Mouse (Mus musculus): ENCODE results near the gene Mcam. TPM values are rescaled to one million over a fixed set of nuclear protein-coding genes. Genes with fewer than 3 reads are reported as not detected.

Gene Mcam
- polyA plus RNA-seq, 2 experiments = 3.1 to 6.2 TPM

GRCm38 (mm10) chr9:44191166-44191565 is 56.9 kb downstream of the Mcam start:
- Histone ChIP-seq H3K4me2 (ENCODE audit: low read depth) (no peak overlapping the region), H3K36me3 (replicated peaks; ENCODE audit: control insufficient read depth, insufficient read depth, low read depth) (no peaks in the 10 kb centered on the region), H3K27me3 (ENCODE audit: control insufficient read depth, insufficient read depth, low read length) (no peaks in the 10 kb centered on the region), H3K4me1 (replicated peaks; ENCODE audit: control insufficient read depth in 2 of 2, insufficient read depth in 2 of 2, low read length in 1 of 2) (peaks cover 5 to 7% of the 10 kb centered on the region in 2 experiments; a peak in 3 of 4 replicates), H3K4me3 (ENCODE audit: insufficient read depth in 1 of 2, low read depth in 2 of 2, low read length in 2 of 2) (no peak overlapping the region), H3K9ac (replicated peaks) (no peak overlapping the region), H3K27ac (no peak overlapping the region), H3K9me3 (ENCODE audit: control insufficient read depth, low read length) (no peaks in the 10 kb centered on the region)
- WGBS (ENCODE audit: insufficient replicate concordance) = 68% methylated on average over 3 of the region's 3 CpGs
- TF ChIP-seq CTCF (IDR thresholded peaks at IDR 0.05; ENCODE audit: low read depth) (no peak), EP300 (IDR thresholded peaks at IDR 0.05; ENCODE audit: low read depth) (no peak)
- ATAC-seq (ENCODE audit: insufficient read depth) (no peak), DNase-seq (ENCODE audit: low read depth in 3 of 3, low spot score in 3 of 3) (no peak)

GRCm38 (mm10) chr9:44192312-44192711 is 58.0 kb downstream of the Mcam start:
- Histone ChIP-seq H3K9ac (replicated peaks) (no peak overlapping the region), H3K4me3 (ENCODE audit: insufficient read depth in 1 of 2, low read depth in 2 of 2, low read length in 2 of 2) (no peak overlapping the region), H3K36me3 (replicated peaks; ENCODE audit: control insufficient read depth, insufficient read depth, low read depth) (no peaks in the 10 kb centered on the region), H3K27me3 (ENCODE audit: control insufficient read depth, insufficient read depth, low read length) (no peaks in the 10 kb centered on the region), H3K4me2 (ENCODE audit: low read depth) (no peak overlapping the region), H3K9me3 (ENCODE audit: control insufficient read depth, low read length) (no peaks in the 10 kb centered on the region), H3K4me1 (replicated peaks; ENCODE audit: control insufficient read depth in 2 of 2, insufficient read depth in 2 of 2, low read length in 1 of 2) (peaks cover 5 to 7% of the 10 kb centered on the region in 2 experiments; a peak in 3 of 4 replicates), H3K27ac (no peak overlapping the region)
- TF ChIP-seq CTCF (IDR thresholded peaks at IDR 0.05; ENCODE audit: low read depth) = no peak
- TF ChIP-seq EP300 (IDR thresholded peaks at IDR 0.05; ENCODE audit: low read depth) = no peak
- DNase-seq (ENCODE audit: low read depth in 3 of 3, low spot score in 3 of 3) (no peak), ATAC-seq (ENCODE audit: insufficient read depth) (no peak)
- WGBS (ENCODE audit: insufficient replicate concordance) = 59% methylated on average over 3 of the region's 3 CpGs

Other genes starting within 250 kb of the Mcam start
- 0.64 and 0.90 TPM in 2 replicates for gene Thy1, start 91.1 kb upstream of the Mcam start, polyA plus RNA-seq (2012; rRNA removed)
- gene Thy1, start 91.1 kb upstream of the Mcam start, polyA plus RNA-seq (2014; fragmentation: Nextera tagmentation; extraction: Ambion mirVana) = 0.14 and 0.33 TPM in 2 replicates
- 0.27 TPM in 2 replicates for gene Usp2, start 67.4 kb upstream of the Mcam start, polyA plus RNA-seq (2012; rRNA removed)
- gene Usp2, start 67.4 kb upstream of the Mcam start, polyA plus RNA-seq (2014; fragmentation: Nextera tagmentation; extraction: Ambion mirVana) = 1.6 and 2.0 TPM in 2 replicates
- gene Mfrp, start 32.7 kb upstream of the Mcam start, polyA plus RNA-seq (2012; rRNA removed) = not detected in 2 replicates
- gene Mfrp, start 32.7 kb upstream of the Mcam start, polyA plus RNA-seq (2014; fragmentation: Nextera tagmentation; extraction: Ambion mirVana) = not detected in 2 replicates
- 0.24 and 0.27 TPM in 2 replicates for gene C1qtnf5, start 27.2 kb upstream of the Mcam start, polyA plus RNA-seq (2012; rRNA removed)
- 0.27 and 0.30 TPM in 2 replicates for gene C1qtnf5, start 27.2 kb upstream of the Mcam start, polyA plus RNA-seq (2014; fragmentation: Nextera tagmentation; extraction: Ambion mirVana)
- gene Gm49380, start 21.0 kb upstream of the Mcam start, polyA plus RNA-seq (2012; rRNA removed) = 0.05 and 0.09 TPM in 2 replicates
- gene Gm49380, start 21.0 kb upstream of the Mcam start, polyA plus RNA-seq (2014; fragmentation: Nextera tagmentation; extraction: Ambion mirVana) = not detected in 2 replicates
- gene Rnf26, start 21.0 kb upstream of the Mcam start, polyA plus RNA-seq (2012; rRNA removed) = 21.9 and 26.2 TPM in 2 replicates
- gene Rnf26, start 21.0 kb upstream of the Mcam start, polyA plus RNA-seq (2014; fragmentation: Nextera tagmentation; extraction: Ambion mirVana) = 29.4 and 34.3 TPM in 2 replicates
- 3.4 and 3.9 TPM in 2 replicates for gene Cbl, start 99.6 kb downstream of the Mcam start, polyA plus RNA-seq (2012; rRNA removed)
- 3.7 and 5.1 TPM in 2 replicates for gene Cbl, start 99.6 kb downstream of the Mcam start, polyA plus RNA-seq (2014; fragmentation: Nextera tagmentation; extraction: Ambion mirVana)
- gene Ccdc153, start 106.2 kb downstream of the Mcam start, polyA plus RNA-seq (2012; rRNA removed) = not detected in 2 replicates
- not detected in 2 replicates for gene Ccdc153, start 106.2 kb downstream of the Mcam start, polyA plus RNA-seq (2014; fragmentation: Nextera tagmentation; extraction: Ambion mirVana)
- 0.02 and 0.05 TPM in 2 replicates for gene Pdzd3, start 117.0 kb downstream of the Mcam start, polyA plus RNA-seq (2012; rRNA removed)
- 0.08 TPM in 1 of 2 replicates, not detected in the other for gene Pdzd3, start 117.0 kb downstream of the Mcam start, polyA plus RNA-seq (2014; fragmentation: Nextera tagmentation; extraction: Ambion mirVana)
- 1.5 TPM in 2 replicates for gene Nlrx1, start 134.1 kb downstream of the Mcam start, polyA plus RNA-seq (2012; rRNA removed)
- gene Nlrx1, start 134.1 kb downstream of the Mcam start, polyA plus RNA-seq (2014; fragmentation: Nextera tagmentation; extraction: Ambion mirVana) = 2.7 and 3.4 TPM in 2 replicates
- gene Abcg4, start 154.1 kb downstream of the Mcam start, polyA plus RNA-seq (2012; rRNA removed) = 35.6 and 41.6 TPM in 2 replicates
- 10.6 and 11.1 TPM in 2 replicates for gene Abcg4, start 154.1 kb downstream of the Mcam start, polyA plus RNA-seq (2014; fragmentation: Nextera tagmentation; extraction: Ambion mirVana)
- gene Hinfp, start 171.2 kb downstream of the Mcam start, polyA plus RNA-seq (2012; rRNA removed) = 11.8 and 13.8 TPM in 2 replicates
- 8.0 and 8.3 TPM in 2 replicates for gene Hinfp, start 171.2 kb downstream of the Mcam start, polyA plus RNA-seq (2014; fragmentation: Nextera tagmentation; extraction: Ambion mirVana)
- 13.0 and 17.3 TPM in 2 replicates for gene C2cd2l, start 185.8 kb downstream of the Mcam start, polyA plus RNA-seq (2012; rRNA removed)
- 7.4 and 8.9 TPM in 2 replicates for gene C2cd2l, start 185.8 kb downstream of the Mcam start, polyA plus RNA-seq (2014; fragmentation: Nextera tagmentation; extraction: Ambion mirVana)
- gene Dpagt1, start 191.6 kb downstream of the Mcam start, polyA plus RNA-seq (2012; rRNA removed) = 16.4 and 19.5 TPM in 2 replicates
- 18.8 and 20.2 TPM in 2 replicates for gene Dpagt1, start 191.6 kb downstream of the Mcam start, polyA plus RNA-seq (2014; fragmentation: Nextera tagmentation; extraction: Ambion mirVana)
- gene H2afx, start 200.2 kb downstream of the Mcam start, polyA plus RNA-seq (2012; rRNA removed) = 177 and 217 TPM in 2 replicates
- gene H2afx, start 200.2 kb downstream of the Mcam start, polyA plus RNA-seq (2014; fragmentation: Nextera tagmentation; extraction: Ambion mirVana) = 168 and 190 TPM in 2 replicates
- 837 and 876 TPM in 2 replicates for gene Hmbs, start 209.8 kb downstream of the Mcam start, polyA plus RNA-seq (2012; rRNA removed)
- gene Hmbs, start 209.8 kb downstream of the Mcam start, polyA plus RNA-seq (2014; fragmentation: Nextera tagmentation; extraction: Ambion mirVana) = 1,376 and 1,452 TPM in 2 replicates
- 9.4 and 9.7 TPM in 2 replicates for gene Vps11, start 227.2 kb downstream of the Mcam start, polyA plus RNA-seq (2012; rRNA removed)
- gene Vps11, start 227.2 kb downstream of the Mcam start, polyA plus RNA-seq (2014; fragmentation: Nextera tagmentation; extraction: Ambion mirVana) = 11.5 and 12.0 TPM in 2 replicates
- 12.5 and 16.5 TPM in 2 replicates for gene Hyou1, start 245.0 kb downstream of the Mcam start, polyA plus RNA-seq (2012; rRNA removed)
- gene Hyou1, start 245.0 kb downstream of the Mcam start, polyA plus RNA-seq (2014; fragmentation: Nextera tagmentation; extraction: Ambion mirVana) = 12.5 and 12.8 TPM in 2 replicates

All from liver, embryonic 14.5 days (tissue).